Mouse (Mus musculus) layer of hippocampus, postnatal 25 days (tissue): ENCODE data around the gene Glg1. TPM values are rescaled to one million over a fixed set of nuclear protein-coding genes. Genes with fewer than 3 reads are reported as not detected.
"Not testable (repeated sequence)": the region's sequence is repeated elsewhere in the genome, so short reads cannot be mapped to it uniquely, and the experiment has no call there.

ENCODE experiments used
- DNase-seq, 2 experiments: peaks; one replicate each; pipeline ENCODE4 v3.0.0; 2022; ENCODE audit warnings: mixed read lengths in 2 of 2, low spot score in 1 of 2; ENCODE audit errors: extremely low spot score in 1 of 2
- total RNA-seq, 2 experiments: library from RNA; stranded (reverse); gene quantifications; 2 replicates each; pipeline ENCODE4 v1.2.3; 2021

Gene Glg1
- total RNA-seq, 2 experiments from 2014 or later: 141 to 143 TPM

DNA sequence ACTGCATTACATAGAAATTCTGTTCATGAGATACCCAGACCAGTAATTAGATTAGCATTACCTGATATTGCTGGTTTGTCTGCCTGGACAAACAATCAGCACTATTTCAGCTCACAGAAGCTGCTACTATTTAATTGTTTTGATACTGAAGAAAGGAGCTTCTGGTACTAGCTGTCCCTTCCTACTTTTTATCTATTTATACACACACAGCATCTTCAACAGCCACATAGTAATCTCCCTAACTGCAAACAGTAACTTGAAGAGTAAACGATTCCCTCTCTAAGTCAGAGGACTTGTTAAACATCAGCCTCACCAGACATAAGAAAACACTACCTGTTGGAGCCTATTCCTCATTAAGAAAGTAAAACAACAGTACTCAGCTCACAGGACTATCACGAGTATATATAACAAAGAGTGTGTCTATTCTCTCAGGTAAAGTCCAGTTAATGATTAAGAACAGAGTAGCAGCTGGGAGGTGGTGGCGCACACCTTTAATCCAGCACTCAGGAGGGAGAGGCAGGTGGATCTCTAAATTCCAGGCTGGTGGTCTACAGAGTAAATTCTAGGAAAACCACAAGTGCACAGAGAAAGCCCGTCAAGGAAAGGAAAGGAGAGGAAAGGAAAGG lies 6.4 kb downstream of the Glg1 start:
- DNase-seq: no peak

DNA sequence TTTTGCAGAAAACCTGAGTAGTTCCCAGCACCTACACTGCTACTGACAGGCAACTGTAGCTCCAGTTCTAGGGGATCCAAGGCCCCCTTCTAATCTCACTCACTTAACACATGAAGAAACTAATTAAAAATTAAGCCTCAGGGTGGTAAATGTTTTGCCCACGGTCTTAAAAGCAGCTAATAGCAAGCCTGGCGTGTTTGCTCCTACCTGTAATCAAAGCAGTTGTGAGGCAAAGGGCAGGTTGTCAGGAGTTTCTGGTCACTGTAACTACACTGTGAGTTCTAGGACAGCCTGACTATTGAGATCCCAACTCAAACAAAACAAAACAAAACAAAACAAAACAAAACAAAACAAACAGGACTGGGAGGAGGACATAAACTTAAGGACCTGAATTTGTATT lies 8.9 kb downstream of the Glg1 start:
- no peak for DNase-seq

DNA sequence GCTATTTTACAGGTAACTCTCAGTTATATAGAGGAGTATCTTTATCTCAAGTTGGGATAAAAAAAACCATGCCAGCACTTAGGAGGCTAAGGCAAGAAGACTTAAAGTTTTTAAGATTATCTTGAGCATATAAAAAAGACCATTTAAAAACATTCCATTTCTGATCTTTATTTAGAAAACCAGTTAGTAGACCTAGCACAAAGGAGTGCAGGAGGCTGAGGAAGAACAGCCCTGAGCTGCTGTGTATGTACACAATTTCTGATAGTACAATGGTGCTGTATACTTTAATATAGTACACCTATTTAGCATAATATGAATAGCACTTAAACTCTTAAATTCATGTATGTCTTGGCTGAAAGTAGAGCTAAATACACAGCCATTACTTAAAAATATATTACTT lies 10.9 kb downstream of the Glg1 start:
- DNase-seq: no peak

DNA sequence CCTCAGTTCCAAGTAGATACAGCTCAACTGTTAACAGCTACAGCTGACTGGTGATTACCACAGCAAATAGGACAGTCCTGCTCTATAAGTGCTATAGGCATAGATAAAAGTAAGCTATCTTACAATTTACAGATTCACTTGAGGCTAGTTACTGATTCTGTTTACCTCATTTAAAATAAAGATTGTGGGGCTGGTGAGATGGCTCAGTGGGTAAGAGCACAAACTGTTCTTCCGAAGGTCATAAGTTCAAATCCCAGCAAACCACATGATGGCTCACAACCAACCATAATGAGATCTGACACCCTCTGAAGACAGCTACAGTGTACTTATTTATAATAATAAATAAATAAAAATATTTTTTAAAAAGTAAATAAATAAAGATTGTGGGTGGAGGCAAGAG lies 12.2 kb downstream of the Glg1 start:
- not testable (repeated sequence) for DNase-seq

DNA sequence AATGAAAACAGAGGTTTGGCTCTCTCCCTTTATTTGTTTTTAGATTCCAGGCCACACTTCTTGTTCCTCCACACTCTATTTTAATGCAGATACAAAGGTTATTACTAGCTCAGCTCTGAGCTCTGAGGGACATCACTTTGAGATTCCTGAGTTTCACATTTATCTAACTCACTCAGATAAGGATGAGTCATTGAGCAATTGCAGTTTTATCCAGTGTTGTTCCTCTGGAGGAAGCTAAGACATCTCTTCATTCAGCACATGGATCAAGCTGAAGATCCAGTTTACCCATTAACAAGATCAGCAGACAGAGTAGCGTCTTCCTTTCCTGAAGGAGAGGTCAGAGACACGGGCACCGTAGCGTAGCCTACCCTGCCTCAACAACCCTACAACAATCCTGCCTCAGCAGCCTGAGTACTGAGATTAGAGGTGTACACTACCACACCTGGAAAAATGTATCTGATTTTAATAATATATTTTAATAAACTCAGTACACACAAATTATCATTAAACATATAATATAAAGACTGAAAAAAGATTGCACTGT lies 12.7 kb downstream of the Glg1 start:
- DNase-seq: no peak

DNA sequence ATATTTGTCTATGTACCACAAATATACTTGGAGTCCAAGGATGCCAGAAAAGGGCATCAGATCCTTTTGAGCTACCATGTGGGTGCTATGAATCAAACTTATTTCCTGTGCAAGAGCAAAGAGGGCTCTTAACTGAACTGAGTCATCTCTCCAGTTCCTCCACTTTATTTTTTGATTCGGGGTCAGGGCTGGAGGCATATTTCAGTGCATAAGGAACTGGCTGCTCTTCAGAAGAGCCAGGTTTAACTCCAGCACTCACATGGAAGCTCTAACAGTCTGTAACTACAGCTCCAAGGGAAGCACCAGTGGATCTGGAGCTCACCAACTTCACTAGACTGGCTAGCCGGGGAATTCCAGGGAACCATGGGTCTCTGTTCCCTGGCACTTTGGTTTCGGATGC lies 21.7 kb downstream of the Glg1 start:
- DNase-seq: no peak

DNA sequence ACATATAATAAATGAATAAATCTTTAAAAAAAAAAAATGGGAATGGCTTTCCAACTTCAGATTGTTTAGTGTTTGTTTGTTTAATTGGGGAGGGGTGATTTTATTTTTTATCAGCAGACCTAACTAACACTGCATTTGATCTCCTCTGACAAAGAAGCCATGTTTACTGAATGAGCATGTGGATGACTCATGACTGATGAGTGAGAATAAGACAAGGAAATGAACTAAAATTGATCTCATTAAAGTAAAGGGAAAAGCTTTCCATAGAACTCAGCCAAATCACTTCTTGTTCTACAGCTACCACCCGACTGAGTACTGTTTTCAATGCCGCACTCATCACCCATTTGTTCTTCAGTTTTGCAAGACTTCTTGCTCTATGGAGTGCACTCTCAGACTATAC lies 25.3 kb downstream of the Glg1 start:
- no peak for DNase-seq

DNA sequence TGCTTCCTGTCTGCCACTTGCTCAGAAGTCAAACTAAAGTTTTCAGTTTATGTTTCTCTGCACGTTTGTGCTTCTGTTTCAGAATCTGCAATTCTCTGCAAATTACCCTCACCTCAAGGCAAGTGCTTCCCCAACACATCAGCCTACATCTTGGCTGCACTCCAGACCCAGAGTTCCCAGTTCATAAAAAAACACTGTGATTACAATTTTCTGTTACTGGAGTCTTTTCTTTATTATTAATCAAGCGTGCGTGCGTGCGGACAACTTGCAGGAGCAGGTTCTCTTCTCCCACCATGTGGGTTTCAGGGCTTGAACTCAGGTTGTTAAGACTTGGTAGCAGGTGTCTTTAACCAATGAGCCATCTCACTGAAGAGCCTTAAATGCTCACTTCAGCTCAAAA lies 34.9 kb downstream of the Glg1 start:
- peak in 1 of 2 experiments; percentile 30 for DNase-seq

DNA sequence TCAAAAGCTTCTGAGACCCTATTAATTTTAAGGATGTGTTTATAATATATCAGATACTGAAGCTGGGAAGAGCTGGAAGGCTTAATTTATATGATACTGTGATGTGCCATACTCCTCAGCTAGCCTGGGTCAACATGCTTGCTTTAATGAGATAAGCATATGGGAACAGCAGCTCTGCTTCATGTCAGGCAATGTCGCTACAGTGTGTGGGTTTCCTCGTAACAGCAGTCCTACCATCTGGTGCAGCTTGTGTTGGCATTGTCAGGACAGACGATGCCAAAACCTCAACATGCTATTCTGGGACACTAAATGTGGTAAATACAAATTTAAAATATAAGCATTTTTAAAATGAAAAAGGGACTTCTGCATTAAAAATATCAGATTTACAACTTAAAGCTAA lies 40.9 kb downstream of the Glg1 start:
- DNase-seq: peak; percentile 38 to 59

DNA sequence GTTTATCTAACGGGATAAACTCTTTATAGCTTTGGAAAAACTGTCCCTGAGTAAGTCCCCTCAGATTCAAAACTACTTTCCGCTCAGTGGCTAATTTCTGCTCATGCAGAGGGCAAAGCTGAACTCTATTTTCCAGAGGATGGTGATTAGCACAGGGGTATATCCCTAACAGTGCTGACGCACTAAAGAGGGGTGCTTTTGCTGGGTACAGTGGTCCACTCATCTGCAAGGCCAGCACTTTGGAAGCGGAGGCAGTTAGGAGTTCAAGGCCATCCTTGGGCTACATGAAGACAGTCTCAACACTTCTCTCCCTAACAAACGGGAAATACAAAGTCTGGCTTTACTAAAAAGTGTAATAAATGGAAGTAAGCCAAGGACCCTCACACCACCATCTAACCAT lies 45.6 kb downstream of the Glg1 start:
- no peak for DNase-seq

DNA sequence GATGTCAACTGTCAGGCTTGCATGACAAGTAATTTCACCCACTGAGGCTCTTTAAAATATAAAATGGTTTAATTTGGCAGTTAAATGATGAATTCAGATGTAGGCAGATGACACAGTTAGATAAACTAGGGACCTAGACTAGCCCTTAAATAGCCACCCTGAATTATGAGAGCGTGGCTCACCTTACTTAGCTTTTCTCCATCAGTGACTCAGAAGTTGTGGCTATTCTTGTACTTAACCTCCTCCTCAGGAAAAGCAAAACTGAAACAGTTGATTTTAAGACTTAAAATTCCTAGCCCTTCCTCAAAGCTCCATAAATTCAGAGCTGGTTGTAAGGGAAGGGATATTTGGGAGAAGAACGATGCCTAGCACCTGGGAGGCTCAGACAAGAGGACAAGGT lies 47.8 kb downstream of the Glg1 start:
- no peak for DNase-seq

DNA sequence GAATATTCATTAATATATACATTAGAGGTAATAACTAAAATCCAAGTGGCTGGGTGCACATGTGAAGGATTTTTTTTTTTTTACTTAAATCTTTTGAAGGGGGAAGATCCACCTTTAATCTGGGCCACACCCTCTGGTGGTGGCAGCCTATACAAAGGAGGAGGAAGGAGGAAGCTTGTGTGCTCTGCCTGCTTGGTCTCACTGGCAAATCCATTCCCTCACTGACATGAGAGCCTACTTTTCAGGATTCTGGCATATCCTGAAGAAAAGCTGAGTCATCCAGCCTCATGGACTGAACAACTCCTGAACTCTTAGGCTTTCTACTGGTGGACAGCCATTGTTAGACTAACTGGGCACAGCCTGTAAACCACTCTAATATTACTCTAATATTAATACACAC lies 49.1 kb downstream of the Glg1 start:
- DNase-seq: no peak

DNA sequence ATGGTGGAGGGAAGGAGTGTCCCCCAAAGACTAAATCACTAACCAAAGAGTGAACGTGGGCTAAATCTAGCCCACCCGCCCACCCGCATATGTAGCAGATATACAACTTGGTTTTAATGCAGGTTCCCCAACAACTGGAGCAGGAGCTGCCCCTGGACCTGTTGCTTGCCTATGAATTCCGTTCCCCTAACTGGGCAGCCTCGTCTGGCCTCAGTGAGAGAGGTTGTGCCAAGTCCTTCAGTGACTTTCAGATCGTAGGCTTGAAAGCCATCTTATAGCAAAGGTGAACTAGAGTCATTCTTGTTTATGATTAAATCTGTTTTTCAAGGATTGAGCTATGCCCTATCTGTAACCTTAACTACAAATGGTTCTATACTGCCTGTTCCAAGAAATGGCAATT lies 52.7 kb downstream of the Glg1 start:
- no peak for DNase-seq

DNA sequence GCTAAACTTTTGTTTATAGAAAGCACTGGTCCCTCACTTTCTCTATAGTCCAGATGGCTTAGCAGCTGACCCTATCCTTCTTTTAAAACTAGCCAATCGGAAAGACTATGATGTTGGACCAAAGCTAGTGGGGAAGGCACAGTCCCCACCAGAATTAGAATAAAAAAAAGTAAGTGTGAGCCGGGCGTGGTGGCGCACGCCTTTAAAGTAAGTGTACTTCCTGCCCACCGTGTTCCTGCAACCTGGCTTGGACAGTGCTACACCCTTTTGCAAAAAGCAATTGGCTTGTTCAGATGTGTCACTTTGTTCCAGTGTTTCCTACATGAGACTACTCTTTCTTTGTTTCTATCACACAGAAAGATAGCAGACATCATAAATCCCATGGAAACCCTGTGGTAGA lies 54.0 kb downstream of the Glg1 start:
- no peak for DNase-seq

DNA sequence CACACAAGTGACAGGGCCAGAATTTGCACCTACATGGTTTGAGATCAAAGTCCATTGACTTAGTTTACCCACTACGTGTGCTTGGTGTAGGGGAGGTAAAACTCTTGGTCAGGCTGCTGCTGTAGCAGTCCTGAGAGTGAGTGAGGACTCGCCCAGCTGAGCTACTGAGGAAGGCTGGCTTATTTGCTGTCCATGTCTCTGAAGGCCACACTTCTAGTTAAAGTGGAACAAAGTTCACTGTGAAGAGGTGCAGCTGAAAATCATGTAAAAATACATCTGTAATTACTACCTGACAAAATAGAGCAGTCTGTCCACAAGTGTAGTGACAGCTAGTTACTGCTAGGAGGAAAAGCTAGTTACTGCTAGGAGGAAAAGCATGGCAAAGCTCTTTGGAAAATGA lies 55.7 kb downstream of the Glg1 start:
- DNase-seq: no peak

DNA sequence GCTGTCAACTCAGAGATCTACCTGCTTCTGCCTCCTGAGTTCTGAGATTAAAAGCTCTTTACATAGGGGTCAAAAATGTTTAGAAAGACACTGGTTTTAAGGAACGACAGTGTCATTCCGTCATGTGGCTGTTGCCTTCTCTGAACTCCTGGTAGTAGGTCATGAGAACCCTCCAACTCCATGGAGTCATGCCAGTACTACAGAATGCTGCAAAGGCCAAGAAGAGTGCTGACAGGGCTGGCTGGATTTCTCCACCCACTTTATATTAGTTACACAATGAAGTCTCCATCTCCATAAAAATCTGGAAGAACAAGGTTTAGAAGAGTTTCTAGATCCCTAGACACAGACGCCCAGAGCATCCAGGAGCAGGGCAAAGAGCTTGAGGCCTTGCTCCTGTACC lies 61.0 kb downstream of the Glg1 start:
- DNase-seq: no peak

DNA sequence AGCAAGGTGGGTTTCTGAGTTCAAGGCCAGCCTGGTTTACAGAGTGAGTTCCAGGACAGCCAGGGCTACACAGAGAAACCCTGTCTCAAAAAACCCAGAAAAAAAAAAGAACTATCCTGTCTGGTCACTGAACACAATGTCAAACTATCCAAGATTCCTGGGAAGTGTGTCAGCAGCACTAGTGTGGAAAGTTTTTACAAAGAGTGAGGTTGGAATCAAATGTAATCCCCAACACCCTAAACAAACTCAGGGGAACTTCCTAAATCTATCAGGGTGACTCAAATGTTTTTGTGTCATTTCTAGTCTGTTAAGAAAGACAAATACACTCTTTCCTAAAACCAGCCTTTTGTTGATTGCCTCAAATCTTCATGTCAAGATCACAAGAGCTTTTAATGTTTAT lies 62.8 kb downstream of the Glg1 start:
- no peak for DNase-seq

DNA sequence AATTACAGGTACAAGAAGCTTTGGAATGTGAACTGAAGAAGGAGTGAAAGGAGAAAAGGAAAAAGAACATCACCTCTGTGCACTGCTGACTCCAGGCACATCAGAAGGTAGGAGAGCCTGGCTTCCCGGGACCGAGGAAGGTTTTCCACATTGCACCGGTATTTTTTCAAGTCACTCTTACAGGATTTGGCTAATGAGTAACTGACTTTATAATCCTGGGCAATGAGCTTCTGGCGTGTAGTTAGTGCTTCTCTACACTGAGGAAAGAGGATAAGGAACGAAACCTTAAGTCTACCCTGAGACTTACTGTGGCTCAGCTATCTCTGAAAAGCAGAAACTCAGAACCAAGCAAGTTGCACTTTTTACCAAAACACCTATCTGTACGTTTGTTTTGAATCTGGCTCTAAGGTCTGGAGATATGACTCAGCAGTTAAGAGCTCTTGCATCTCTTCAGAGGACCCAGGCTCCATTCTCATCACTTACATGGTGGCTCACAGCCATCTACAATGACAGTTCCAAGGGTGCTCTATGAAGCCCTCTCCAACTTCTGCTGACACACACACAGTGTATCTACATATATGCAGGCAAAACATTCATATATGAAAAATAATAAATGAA lies 70.3 kb downstream of the Glg1 start:
- no peak for DNase-seq

DNA sequence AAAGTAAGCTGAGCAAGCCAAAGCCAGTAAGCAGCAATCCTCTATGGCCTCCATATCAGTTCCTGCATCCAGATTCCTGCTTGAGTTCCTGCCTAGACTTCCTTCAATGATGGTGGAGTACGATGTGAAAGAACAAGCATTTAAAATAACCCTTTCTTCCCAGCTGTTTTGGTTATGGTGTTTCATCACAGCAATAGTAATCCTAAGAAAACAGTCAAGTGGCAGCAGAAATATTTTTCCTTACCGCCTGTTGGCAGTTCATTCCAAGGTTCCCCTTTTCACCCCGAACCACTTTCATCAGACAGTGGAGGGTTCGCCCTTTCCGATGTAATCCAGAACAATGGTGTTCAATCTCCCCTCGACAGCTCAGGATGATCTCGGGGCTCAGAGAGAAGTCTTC lies 71.5 kb downstream of the Glg1 start:
- DNase-seq: no peak

DNA sequence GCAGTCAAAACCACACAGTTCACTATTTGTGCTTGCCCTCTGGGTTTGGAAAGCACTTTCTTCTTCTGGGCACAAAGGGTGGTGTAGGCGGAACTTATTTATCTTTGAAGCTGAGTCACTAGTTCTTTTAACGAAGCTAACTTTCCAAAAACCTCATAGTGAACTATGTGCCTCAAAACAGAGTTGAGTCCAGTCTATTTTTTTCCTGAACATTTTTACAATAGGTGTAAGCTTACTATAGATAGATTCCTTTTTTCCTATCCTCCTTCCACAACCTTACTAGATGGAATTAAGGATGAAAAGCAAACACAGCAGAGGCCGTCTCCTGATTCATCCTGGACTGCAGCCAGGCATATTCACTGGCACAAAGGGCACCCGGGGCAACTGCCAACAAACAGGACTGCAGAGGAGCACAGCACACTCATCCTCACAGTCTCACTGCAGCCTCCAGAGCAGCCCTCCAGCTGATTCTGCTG lies 73.5 kb downstream of the Glg1 start:
- peak in 1 of 2 experiments; percentile 24 for DNase-seq

DNA sequence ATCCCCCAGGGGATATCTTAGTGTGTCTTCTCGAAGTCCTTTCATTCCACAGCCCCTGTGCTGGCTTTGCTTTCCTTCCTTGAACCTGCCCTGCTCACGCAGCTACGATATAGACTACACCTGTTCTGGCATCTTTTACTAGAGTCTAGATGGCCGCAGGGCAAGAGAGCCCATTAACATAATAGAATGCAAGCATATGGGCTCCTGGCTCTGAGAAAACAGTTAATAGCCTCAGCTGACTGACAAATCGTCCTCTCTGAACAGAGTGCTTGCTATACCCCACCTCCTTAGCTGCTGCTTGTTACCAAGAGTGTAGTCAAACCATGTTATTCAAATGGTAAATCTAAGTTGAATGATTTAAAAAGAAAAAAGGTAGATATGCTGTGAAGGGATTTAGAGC lies 87.4 kb downstream of the Glg1 start:
- no peak for DNase-seq

DNA sequence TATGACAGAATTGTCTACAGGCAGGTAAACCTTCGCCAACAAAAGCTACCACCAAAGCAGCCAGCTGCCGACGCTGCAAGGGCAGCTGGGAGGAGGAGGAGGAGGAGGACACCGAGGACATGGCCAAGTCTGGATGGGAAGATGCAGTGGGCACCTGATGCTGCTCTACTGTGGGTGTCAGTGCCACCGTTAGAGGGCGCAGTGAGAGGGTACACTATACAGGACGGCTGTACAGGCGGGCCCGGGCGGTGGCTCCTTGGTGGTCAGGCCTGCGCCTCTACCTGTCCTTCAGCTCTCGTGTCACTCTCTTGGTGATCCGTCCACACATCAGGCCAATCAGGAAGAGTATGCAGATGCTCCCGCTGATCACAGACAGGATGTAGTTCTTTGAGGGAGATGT lies 101.4 kb downstream of the Glg1 start:
- DNase-seq: peak; percentile 29 to 58
